Mouse (Mus musculus) kidney, adult 2 months (tissue): ENCODE data around the gene Hps5.

Experiments
- CTCF ChIP-seq: fragments of 200-500 bp; conservative IDR thresholded peaks from 2 replicates; pipeline ENCODE4 v1.5.1; 2011; ENCODE audit warnings: low read depth, mild to moderate bottlenecking, control low read depth, low read length, moderate library complexity, mixed read lengths; ENCODE audit not compliant: insufficient read depth, insufficient read length
- POLR2A ChIP-seq: fragments of 200-500 bp; IDR thresholded peaks from one replicate; pipeline ENCODE4 v1.6.1; 2011; ENCODE audit warnings: low read depth, low read length, control low read depth

- no peak for TF ChIP-seq CTCF
- TF ChIP-seq POLR2A = peak; percentile 42
Observed at GRCm38 (mm10) chr7:46838891-46839302, 43.0 kb upstream of the Hps5 start.
